Mouse (Mus musculus): ENCODE measurements around the gene Lif. TPM values are rescaled to one million over a fixed set of nuclear protein-coding genes. Genes with fewer than 3 reads are reported as not detected.

Lif gene
- total RNA-seq, 1 experiment: 7.9 TPM

- H3K4me1 ChIP-seq (ENCODE audit: control insufficient read depth in 2 of 2, insufficient read depth in 2 of 2, low read length in 2 of 2, poor library complexity in 1 of 2): peaks cover 2 to 14% of the 10 kb centered on the region in 2 experiments; a peak in 2 of 4 replicates
- DNase-seq (ENCODE audit: low read depth, low spot score): no peak
- H3K9ac ChIP-seq (ENCODE audit: insufficient read depth, low read depth, low read length, poor library complexity, severe bottlenecking): no peak overlapping the region
- peak overlapping the region in 1 of 2 experiments; percentile 58; a peak in 1 of 4 replicates for H3K4me3 ChIP-seq (ENCODE audit: insufficient read depth in 1 of 2, low read depth in 1 of 2, low read length in 2 of 2, poor library complexity in 1 of 2, severe bottlenecking in 1 of 2)
- in situ Hi-C loops (cut with MboI; ENCODE audit: low sequenced_read_pairs in 2 of 2, unreplicated experiment in 2 of 2): no loop called here
- peaks cover 8% of the 10 kb centered on the region; the same call in 1 of the 2 replicates for H3K36me3 ChIP-seq (ENCODE audit: control insufficient read depth, insufficient read depth, low read length, poor library complexity, severe bottlenecking)
- no peaks in the 10 kb centered on the region for H3K9me3 ChIP-seq (ENCODE audit: control insufficient read depth, insufficient read depth, low read depth, low read length)
- TF ChIP-seq CHD2 (IDR thresholded peaks at IDR 0.05; ENCODE audit: low read depth, low read length) (no peak), MAFK (IDR thresholded peaks at IDR 0.05; ENCODE audit: insufficient read depth, low read depth, low read length) (no peak), HCFC1 (IDR thresholded peaks at IDR 0.05; ENCODE audit: borderline replicate concordance, insufficient read depth, low read length) (no peak), ZC3H11A (IDR thresholded peaks at IDR 0.05; ENCODE audit: borderline replicate concordance, low read depth, low read length) (no peak), ZNF384 (IDR thresholded peaks at IDR 0.05; ENCODE audit: low read depth, low read length) (no peak)
- no peak overlapping the region for H3K27ac ChIP-seq (ENCODE audit: insufficient read depth, low read depth, low read length, poor library complexity, severe bottlenecking)
These were observed 14.2 kb downstream of the Lif start for GRCm38 (mm10) chr11:4271544-4271943.

- Histone ChIP-seq H3K9me3 (ENCODE audit: control insufficient read depth, insufficient read depth, low read depth, low read length) (no peaks in the 10 kb centered on the region), H3K4me1 (ENCODE audit: control insufficient read depth in 2 of 2, insufficient read depth in 2 of 2, low read length in 2 of 2, poor library complexity in 1 of 2) (peaks cover 0 to 3% of the 10 kb centered on the region in 2 experiments; a peak in 1 of 4 replicates), H3K36me3 (ENCODE audit: control insufficient read depth, insufficient read depth, low read length, poor library complexity, severe bottlenecking) (no peaks in the 10 kb centered on the region), H3K4me3 (ENCODE audit: insufficient read depth in 1 of 2, low read depth in 1 of 2, low read length in 2 of 2, poor library complexity in 1 of 2, severe bottlenecking in 1 of 2) (no peak overlapping the region), H3K9ac (ENCODE audit: insufficient read depth, low read depth, low read length, poor library complexity, severe bottlenecking) (no peak overlapping the region), H3K27ac (ENCODE audit: insufficient read depth, low read depth, low read length, poor library complexity, severe bottlenecking) (no peak overlapping the region)
- TF ChIP-seq ZC3H11A (IDR thresholded peaks at IDR 0.05; ENCODE audit: borderline replicate concordance, low read depth, low read length): no peak
- TF ChIP-seq HCFC1 (IDR thresholded peaks at IDR 0.05; ENCODE audit: borderline replicate concordance, insufficient read depth, low read length): no peak
- TF ChIP-seq CHD2 (IDR thresholded peaks at IDR 0.05; ENCODE audit: low read depth, low read length): no peak
- TF ChIP-seq MAFK (IDR thresholded peaks at IDR 0.05; ENCODE audit: insufficient read depth, low read depth, low read length): no peak
- no peak for TF ChIP-seq ZNF384 (IDR thresholded peaks at IDR 0.05; ENCODE audit: low read depth, low read length)
- no peak for DNase-seq (ENCODE audit: low read depth, low spot score)
- in situ Hi-C loops (cut with MboI; ENCODE audit: low sequenced_read_pairs in 2 of 2, unreplicated experiment in 2 of 2): no loop called here
These were observed 19.1 kb downstream of the Lif start for GRCm38 (mm10) chr11:4276411-4276861.

GRCm38 (mm10) chr11:4279909-4280308 lies 22.6 kb downstream of the Lif start:
- Histone ChIP-seq H3K9me3 (ENCODE audit: control insufficient read depth, insufficient read depth, low read depth, low read length) (no peaks in the 10 kb centered on the region), H3K36me3 (ENCODE audit: control insufficient read depth, insufficient read depth, low read length, poor library complexity, severe bottlenecking) (no peaks in the 10 kb centered on the region), H3K4me1 (ENCODE audit: control insufficient read depth in 2 of 2, insufficient read depth in 2 of 2, low read length in 2 of 2, poor library complexity in 1 of 2) (peaks cover 2 to 3% of the 10 kb centered on the region in 2 experiments; a peak in 2 of 4 replicates), H3K27ac (ENCODE audit: insufficient read depth, low read depth, low read length, poor library complexity, severe bottlenecking) (no peak overlapping the region), H3K4me3 (ENCODE audit: insufficient read depth in 1 of 2, low read depth in 1 of 2, low read length in 2 of 2, poor library complexity in 1 of 2, severe bottlenecking in 1 of 2) (no peak overlapping the region), H3K9ac (ENCODE audit: insufficient read depth, low read depth, low read length, poor library complexity, severe bottlenecking) (no peak overlapping the region)
- TF ChIP-seq CHD2 (IDR thresholded peaks at IDR 0.05; ENCODE audit: low read depth, low read length) (no peak), ZC3H11A (IDR thresholded peaks at IDR 0.05; ENCODE audit: borderline replicate concordance, low read depth, low read length) (no peak), ZNF384 (IDR thresholded peaks at IDR 0.05; ENCODE audit: low read depth, low read length) (no peak), HCFC1 (IDR thresholded peaks at IDR 0.05; ENCODE audit: borderline replicate concordance, insufficient read depth, low read length) (no peak), MAFK (IDR thresholded peaks at IDR 0.05; ENCODE audit: insufficient read depth, low read depth, low read length) (no peak)
- in situ Hi-C loops (cut with MboI; ENCODE audit: low sequenced_read_pairs in 2 of 2, unreplicated experiment in 2 of 2): no loop called here
- no peak for DNase-seq (ENCODE audit: low read depth, low spot score)

- Histone ChIP-seq H3K27ac (ENCODE audit: insufficient read depth, low read depth, low read length, poor library complexity, severe bottlenecking) (no peak overlapping the region), H3K9me3 (ENCODE audit: control insufficient read depth, insufficient read depth, low read depth, low read length) (no peaks in the 10 kb centered on the region), H3K4me1 (ENCODE audit: control insufficient read depth in 2 of 2, insufficient read depth in 2 of 2, low read length in 2 of 2, poor library complexity in 1 of 2) (peaks cover 2 to 3% of the 10 kb centered on the region in 2 experiments; a peak in 2 of 4 replicates), H3K9ac (ENCODE audit: insufficient read depth, low read depth, low read length, poor library complexity, severe bottlenecking) (no peak overlapping the region), H3K4me3 (ENCODE audit: insufficient read depth in 1 of 2, low read depth in 1 of 2, low read length in 2 of 2, poor library complexity in 1 of 2, severe bottlenecking in 1 of 2) (no peak overlapping the region), H3K36me3 (ENCODE audit: control insufficient read depth, insufficient read depth, low read length, poor library complexity, severe bottlenecking) (no peaks in the 10 kb centered on the region)
- no peak for TF ChIP-seq CHD2 (IDR thresholded peaks at IDR 0.05; ENCODE audit: low read depth, low read length)
- no peak for TF ChIP-seq ZC3H11A (IDR thresholded peaks at IDR 0.05; ENCODE audit: borderline replicate concordance, low read depth, low read length)
- TF ChIP-seq MAFK (IDR thresholded peaks at IDR 0.05; ENCODE audit: insufficient read depth, low read depth, low read length): no peak
- TF ChIP-seq HCFC1 (IDR thresholded peaks at IDR 0.05; ENCODE audit: borderline replicate concordance, insufficient read depth, low read length): no peak
- peak; percentile 44; the same call in 1 of the 2 replicates for TF ChIP-seq ZNF384 (IDR thresholded peaks at IDR 0.05; ENCODE audit: low read depth, low read length)
- in situ Hi-C loops (cut with MboI; ENCODE audit: low sequenced_read_pairs in 2 of 2, unreplicated experiment in 2 of 2): no loop called here
- no peak for DNase-seq (ENCODE audit: low read depth, low spot score)
These were observed 24.5 kb downstream of the Lif start for GRCm38 (mm10) chr11:4281852-4282251.

Data from ES-E14 (cell line).